Mouse (Mus musculus) lung, adult 2 months (tissue): ENCODE data around the gene Ganab. TPM values are rescaled to one million over a fixed set of nuclear protein-coding genes. Genes with fewer than 3 reads are reported as not detected.
A peak's percentile ranks its signal among the peaks of the same experiment; 100 is the strongest.

Source experiments
- DNase-seq: peaks from one replicate; pipeline ENCODE4 v3.0.0; 2022
- H3K4me1 ChIP-seq: fragments of 200-500 bp; 2 replicates; pipeline ENCODE4 v1.6.1; 2011; ENCODE audit warnings: low read length; ENCODE audit not compliant: control insufficient read depth, insufficient read depth
- H3K4me3 ChIP-seq: fragments of 200-500 bp; replicated peaks from 2 replicates; pipeline ENCODE3; 2011; ENCODE audit warnings: low read depth, mild to moderate bottlenecking, control low read depth, low read length; ENCODE audit errors: extremely low read depth
- CTCF ChIP-seq: fragments of 200-500 bp; IDR thresholded peaks from 2 replicates; pipeline ENCODE4 v1.5.1; 2011; ENCODE audit warnings: mild to moderate bottlenecking, low read length, control low read depth; ENCODE audit not compliant: insufficient read depth
- POLR2A ChIP-seq: fragments of 200-500 bp; IDR thresholded peaks from 2 replicates; pipeline ENCODE4 v1.6.1; 2011; ENCODE audit warnings: low read depth, mild to moderate bottlenecking, control low read depth, low read length, borderline replicate concordance; ENCODE audit errors: extremely low read depth
- WGBS: fragments of 180-500 bp; shearing (Covaris S2); methylation state at CpG from one replicate; pipeline ENCODE4 v1.1.7; 2018; 5-methylcytosine and 5-hydroxymethylcytosine counted together
- polyA plus RNA-seq: library from polyadenylated mRNA; depleted of rRNA; stranded (reverse); fragments of >200 nt; gene quantifications from 2 replicates; pipeline ENCODE4 v1.2.3, GENCODE M21; 2012; rRNA removed

Ganab gene
- polyA plus RNA-seq, 1 experiment, result 124 TPM

- no peak for TF ChIP-seq CTCF
- TF ChIP-seq POLR2A, result no peak
- 83% methylated on average over 11 of the region's 11 CpGs for WGBS
- Histone ChIP-seq H3K4me3 (no peak overlapping the region), H3K4me1 (peaks cover 8% of the 10 kb centered on the region)
- DNase-seq, result no peak
Observed at GRCm38 (mm10) chr19:8965075-8965474, 67.2 kb downstream of the Ganab start.

GRCm38 (mm10) chr19:8965771-8966170, 67.9 kb downstream of the Ganab start:
- no peak for DNase-seq
- 47% methylated on average over 8 of the region's 8 CpGs for WGBS

GRCm38 (mm10) chr19:8966198-8966589, 68.3 kb downstream of the Ganab start:
- peak; percentile 42 for DNase-seq
- Histone ChIP-seq H3K4me1 (peaks cover 8% of the 10 kb centered on the region), H3K4me3 (peak overlapping the region; percentile 94)
- TF ChIP-seq CTCF (no peak), POLR2A (no peak)
- 12% methylated on average over 5 of the region's 5 CpGs for WGBS

More at GRCm38 (mm10) chr19:8965771-8966170, 67.9 kb downstream of the Ganab start:
- peaks cover 8% of the 10 kb centered on the region for H3K4me1 ChIP-seq
- no peak overlapping the region for H3K4me3 ChIP-seq
- no peak for TF ChIP-seq POLR2A
- no peak for TF ChIP-seq CTCF

Other genes with a start within 250 kb of the Ganab start
- gene Chrm1, start 234.3 kb upstream of the Ganab start, polyA plus RNA-seq, result 0.89 and 1.7 TPM in 2 replicates
- 263 and 265 TPM in 2 replicates for gene Slc3a2, start 174.7 kb upstream of the Ganab start, polyA plus RNA-seq
- gene Wdr74, start 162.2 kb upstream of the Ganab start, polyA plus RNA-seq, result 19.5 and 21.3 TPM in 2 replicates
- not detected in 2 replicates for gene 1700092M07Rik, start 157.4 kb upstream of the Ganab start, polyA plus RNA-seq
- 79.0 and 88.0 TPM in 2 replicates for gene Stx5a, start 156.7 kb upstream of the Ganab start, polyA plus RNA-seq
- gene Nxf1, start 141.0 kb upstream of the Ganab start, polyA plus RNA-seq, result 61.4 and 85.3 TPM in 2 replicates
- 188 and 217 TPM in 2 replicates for gene Tmem223, start 127.1 kb upstream of the Ganab start, polyA plus RNA-seq
- 88.7 and 103 TPM in 2 replicates for gene Tmem179b, start 123.6 kb upstream of the Ganab start, polyA plus RNA-seq
- gene Taf6l, start 111.7 kb upstream of the Ganab start, polyA plus RNA-seq, result 8.6 and 9.0 TPM in 2 replicates
- 26.2 and 42.5 TPM in 2 replicates for gene Polr2g, start 99.5 kb upstream of the Ganab start, polyA plus RNA-seq
- 1.9 and 2.3 TPM in 2 replicates for gene Zbtb3, start 95.5 kb upstream of the Ganab start, polyA plus RNA-seq
- gene Ttc9c, start 78.7 kb upstream of the Ganab start, polyA plus RNA-seq, result 8.5 and 12.8 TPM in 2 replicates
- gene Hnrnpul2, start 78.1 kb upstream of the Ganab start, polyA plus RNA-seq, result 25.4 and 28.0 TPM in 2 replicates
- gene AC129217.1, start 68.3 kb upstream of the Ganab start, polyA plus RNA-seq, result not detected in 2 replicates
- 140 and 164 TPM in 2 replicates for gene Bscl2, start 60.6 kb upstream of the Ganab start, polyA plus RNA-seq
- 0.11 and 0.19 TPM in 2 replicates for gene Gng3, start 58.9 kb upstream of the Ganab start, polyA plus RNA-seq
- 2.1 and 3.4 TPM in 2 replicates for gene Lrrn4cl, start 47.3 kb upstream of the Ganab start, polyA plus RNA-seq
- 84.2 and 101 TPM in 2 replicates for gene Ubxn1, start 26.6 kb upstream of the Ganab start, polyA plus RNA-seq
- gene Uqcc3, start 17.1 kb upstream of the Ganab start, polyA plus RNA-seq, result 26.2 and 37.6 TPM in 2 replicates
- 0.58 and 1.7 TPM in 2 replicates for gene Lbhd1, start 14.3 kb upstream of the Ganab start, polyA plus RNA-seq
- gene Gm49403, start 14.1 kb upstream of the Ganab start, polyA plus RNA-seq, result not detected in 2 replicates
- 11.8 and 15.4 TPM in 2 replicates for gene 1810009A15Rik, start 9.2 kb upstream of the Ganab start, polyA plus RNA-seq
- not detected in 2 replicates for gene Gm49416, start 9.1 kb upstream of the Ganab start, polyA plus RNA-seq
- 18.5 and 22.2 TPM in 2 replicates for gene Ints5, start 5.1 kb upstream of the Ganab start, polyA plus RNA-seq
- gene B3gat3, start 22.3 kb downstream of the Ganab start, polyA plus RNA-seq, result 92.3 and 107 TPM in 2 replicates
- 11.3 and 14.1 TPM in 2 replicates for gene Rom1, start 31.3 kb downstream of the Ganab start, polyA plus RNA-seq
- gene Eml3, start 31.5 kb downstream of the Ganab start, polyA plus RNA-seq, result 50.5 and 65.5 TPM in 2 replicates
- gene Mta2, start 43.8 kb downstream of the Ganab start, polyA plus RNA-seq, result 20.0 and 26.9 TPM in 2 replicates
- gene Tut1, start 55.8 kb downstream of the Ganab start, polyA plus RNA-seq, result 14.9 and 17.9 TPM in 2 replicates
- 121 and 206 TPM in 2 replicates for gene Eef1g, start 69.0 kb downstream of the Ganab start, polyA plus RNA-seq
- 56.3 and 84.7 TPM in 2 replicates for gene Ahnak, start 91.2 kb downstream of the Ganab start, polyA plus RNA-seq
- 138,577 and 142,361 TPM in 2 replicates for gene Scgb1a1, start 189.9 kb downstream of the Ganab start, polyA plus RNA-seq
- 1.4 and 2.2 TPM in 2 replicates for gene Asrgl1, start 237.6 kb downstream of the Ganab start, polyA plus RNA-seq